Mouse (Mus musculus): ENCODE data around the gene Sh2d6. TPM values are rescaled to one million over a fixed set of nuclear protein-coding genes. Genes with fewer than 3 reads are reported as not detected.

Gene Sh2d6
- polyA plus RNA-seq, 1 experiment from 2014 or later, result 1.2 TPM

- no peaks in the 10 kb centered on the region for H3K9me3 ChIP-seq (ENCODE audit: control insufficient read depth, low read length)
- H3K4me3 ChIP-seq (ENCODE audit: low read depth, low read length), result no peak overlapping the region
- no peaks in the 10 kb centered on the region for H3K36me3 ChIP-seq (ENCODE audit: control insufficient read depth, insufficient read depth, low read length)
- no peak overlapping the region for H3K9ac ChIP-seq (replicated peaks; ENCODE audit: low read depth, low read length)
- no peaks in the 10 kb centered on the region for H3K4me1 ChIP-seq (ENCODE audit: control insufficient read depth, insufficient read depth, low read length)
- H3K27ac ChIP-seq (ENCODE audit: low read depth, low read length), result no peak overlapping the region
- H3K4me2 ChIP-seq (ENCODE audit: low read depth, low read length), result no peak overlapping the region
- H3K27me3 ChIP-seq (ENCODE audit: control insufficient read depth, insufficient read depth, low read length), result no peaks in the 10 kb centered on the region
- WGBS, result 57% methylated on average over 5 of the region's 5 CpGs
- ATAC-seq (ENCODE audit: low read depth), result no peak
Observed at GRCm38 (mm10) chr6:72498950-72499349, 22.6 kb downstream of the Sh2d6 start.

- Histone ChIP-seq H3K4me1 (ENCODE audit: control insufficient read depth, insufficient read depth, low read length) (no peaks in the 10 kb centered on the region), H3K27me3 (ENCODE audit: control insufficient read depth, insufficient read depth, low read length) (no peaks in the 10 kb centered on the region), H3K27ac (ENCODE audit: low read depth, low read length) (no peak overlapping the region), H3K4me2 (ENCODE audit: low read depth, low read length) (no peak overlapping the region), H3K36me3 (ENCODE audit: control insufficient read depth, insufficient read depth, low read length) (no peaks in the 10 kb centered on the region), H3K9ac (replicated peaks; ENCODE audit: low read depth, low read length) (no peak overlapping the region), H3K9me3 (ENCODE audit: control insufficient read depth, low read length) (no peaks in the 10 kb centered on the region), H3K4me3 (ENCODE audit: low read depth, low read length) (no peak overlapping the region)
- no peak for ATAC-seq (ENCODE audit: low read depth)
- WGBS, result 89% methylated on average over 6 of the region's 6 CpGs
Observed at GRCm38 (mm10) chr6:72492892-72493291, 28.6 kb downstream of the Sh2d6 start.

- no peak overlapping the region for H3K27ac ChIP-seq (ENCODE audit: low read depth, low read length)
Observed at GRCm38 (mm10) chr6:72491151-72491550, 30.4 kb downstream of the Sh2d6 start.

GRCm38 (mm10) chr6:72489534-72489933, 32.0 kb downstream of the Sh2d6 start:
- H3K4me3 ChIP-seq (ENCODE audit: low read depth, low read length), result no peak overlapping the region
- H3K36me3 ChIP-seq (ENCODE audit: control insufficient read depth, insufficient read depth, low read length), result no peaks in the 10 kb centered on the region
- no peaks in the 10 kb centered on the region for H3K27me3 ChIP-seq (ENCODE audit: control insufficient read depth, insufficient read depth, low read length)
- ATAC-seq (ENCODE audit: low read depth), result no peak
- H3K9ac ChIP-seq (replicated peaks; ENCODE audit: low read depth, low read length), result no peak overlapping the region
- H3K27ac ChIP-seq (ENCODE audit: low read depth, low read length), result no peak overlapping the region
- H3K4me1 ChIP-seq (ENCODE audit: control insufficient read depth, insufficient read depth, low read length), result no peaks in the 10 kb centered on the region
- H3K4me2 ChIP-seq (ENCODE audit: low read depth, low read length), result no peak overlapping the region
- no peaks in the 10 kb centered on the region for H3K9me3 ChIP-seq (ENCODE audit: control insufficient read depth, low read length)

More at GRCm38 (mm10) chr6:72491151-72491550, 30.4 kb downstream of the Sh2d6 start:
- Histone ChIP-seq H3K4me2 (ENCODE audit: low read depth, low read length) (no peak overlapping the region), H3K27me3 (ENCODE audit: control insufficient read depth, insufficient read depth, low read length) (no peaks in the 10 kb centered on the region), H3K4me3 (ENCODE audit: low read depth, low read length) (no peak overlapping the region), H3K4me1 (ENCODE audit: control insufficient read depth, insufficient read depth, low read length) (no peaks in the 10 kb centered on the region), H3K36me3 (ENCODE audit: control insufficient read depth, insufficient read depth, low read length) (no peaks in the 10 kb centered on the region), H3K9me3 (ENCODE audit: control insufficient read depth, low read length) (no peaks in the 10 kb centered on the region), H3K9ac (replicated peaks; ENCODE audit: low read depth, low read length) (no peak overlapping the region)
- WGBS, result 83% methylated on average over 3 of the region's 3 CpGs
- no peak for ATAC-seq (ENCODE audit: low read depth)

GRCm38 (mm10) chr6:72488850-72489249, 32.7 kb downstream of the Sh2d6 start:
- Histone ChIP-seq H3K27ac (ENCODE audit: low read depth, low read length) (no peak overlapping the region), H3K36me3 (ENCODE audit: control insufficient read depth, insufficient read depth, low read length) (no peaks in the 10 kb centered on the region), H3K4me2 (ENCODE audit: low read depth, low read length) (no peak overlapping the region), H3K4me1 (ENCODE audit: control insufficient read depth, insufficient read depth, low read length) (no peaks in the 10 kb centered on the region), H3K27me3 (ENCODE audit: control insufficient read depth, insufficient read depth, low read length) (no peaks in the 10 kb centered on the region), H3K4me3 (ENCODE audit: low read depth, low read length) (no peak overlapping the region), H3K9me3 (ENCODE audit: control insufficient read depth, low read length) (no peaks in the 10 kb centered on the region), H3K9ac (replicated peaks; ENCODE audit: low read depth, low read length) (no peak overlapping the region)
- WGBS, result 68% methylated on average over 3 of the region's 3 CpGs
- no peak for ATAC-seq (ENCODE audit: low read depth)

- Histone ChIP-seq H3K27me3 (ENCODE audit: control insufficient read depth, insufficient read depth, low read length) (no peaks in the 10 kb centered on the region), H3K36me3 (ENCODE audit: control insufficient read depth, insufficient read depth, low read length) (no peaks in the 10 kb centered on the region), H3K4me3 (ENCODE audit: low read depth, low read length) (no peak overlapping the region), H3K9ac (replicated peaks; ENCODE audit: low read depth, low read length) (no peak overlapping the region), H3K4me2 (ENCODE audit: low read depth, low read length) (no peak overlapping the region), H3K27ac (ENCODE audit: low read depth, low read length) (no peak overlapping the region), H3K9me3 (ENCODE audit: control insufficient read depth, low read length) (no peaks in the 10 kb centered on the region), H3K4me1 (ENCODE audit: control insufficient read depth, insufficient read depth, low read length) (no peaks in the 10 kb centered on the region)
- WGBS, result 70% methylated on average over 3 of the region's 3 CpGs
- no peak for ATAC-seq (ENCODE audit: low read depth)
Observed at GRCm38 (mm10) chr6:72487282-72487681, 34.2 kb downstream of the Sh2d6 start.

- H3K4me2 ChIP-seq (ENCODE audit: low read depth, low read length), result no peak overlapping the region
- no peak for ATAC-seq (ENCODE audit: low read depth)
- no peak overlapping the region for H3K9ac ChIP-seq (replicated peaks; ENCODE audit: low read depth, low read length)
- H3K27me3 ChIP-seq (ENCODE audit: control insufficient read depth, insufficient read depth, low read length), result no peaks in the 10 kb centered on the region
- no peak overlapping the region for H3K4me3 ChIP-seq (ENCODE audit: low read depth, low read length)
- WGBS, result 89% methylated on average over 6 of the region's 6 CpGs
- no peak overlapping the region for H3K27ac ChIP-seq (ENCODE audit: low read depth, low read length)
- no peaks in the 10 kb centered on the region for H3K36me3 ChIP-seq (ENCODE audit: control insufficient read depth, insufficient read depth, low read length)
- H3K9me3 ChIP-seq (ENCODE audit: control insufficient read depth, low read length), result no peaks in the 10 kb centered on the region
- H3K4me1 ChIP-seq (ENCODE audit: control insufficient read depth, insufficient read depth, low read length), result no peaks in the 10 kb centered on the region
Observed at GRCm38 (mm10) chr6:72486307-72486706, 35.2 kb downstream of the Sh2d6 start.

GRCm38 (mm10) chr6:72484887-72485286, 36.6 kb downstream of the Sh2d6 start:
- H3K4me1 ChIP-seq (ENCODE audit: control insufficient read depth, insufficient read depth, low read length), result no peaks in the 10 kb centered on the region
- ATAC-seq (ENCODE audit: low read depth), result no peak
- WGBS, result 89% methylated on average over 4 of the region's 4 CpGs
- H3K27me3 ChIP-seq (ENCODE audit: control insufficient read depth, insufficient read depth, low read length), result no peaks in the 10 kb centered on the region
- no peaks in the 10 kb centered on the region for H3K36me3 ChIP-seq (ENCODE audit: control insufficient read depth, insufficient read depth, low read length)
- H3K4me3 ChIP-seq (ENCODE audit: low read depth, low read length), result no peak overlapping the region
- H3K4me2 ChIP-seq (ENCODE audit: low read depth, low read length), result no peak overlapping the region
- H3K27ac ChIP-seq (ENCODE audit: low read depth, low read length), result no peak overlapping the region
- no peaks in the 10 kb centered on the region for H3K9me3 ChIP-seq (ENCODE audit: control insufficient read depth, low read length)
- no peak overlapping the region for H3K9ac ChIP-seq (replicated peaks; ENCODE audit: low read depth, low read length)

GRCm38 (mm10) chr6:72482156-72482555, 39.4 kb downstream of the Sh2d6 start:
- H3K9ac ChIP-seq (replicated peaks; ENCODE audit: low read depth, low read length), result no peak overlapping the region
- no peak for ATAC-seq (ENCODE audit: low read depth)
- 55% methylated on average over 2 of the region's 2 CpGs for WGBS
- H3K4me2 ChIP-seq (ENCODE audit: low read depth, low read length), result no peak overlapping the region
- H3K27me3 ChIP-seq (ENCODE audit: control insufficient read depth, insufficient read depth, low read length), result no peaks in the 10 kb centered on the region
- H3K27ac ChIP-seq (ENCODE audit: low read depth, low read length), result no peak overlapping the region
- H3K36me3 ChIP-seq (ENCODE audit: control insufficient read depth, insufficient read depth, low read length), result no peaks in the 10 kb centered on the region
- no peaks in the 10 kb centered on the region for H3K9me3 ChIP-seq (ENCODE audit: control insufficient read depth, low read length)
- H3K4me3 ChIP-seq (ENCODE audit: low read depth, low read length), result no peak overlapping the region
- no peaks in the 10 kb centered on the region for H3K4me1 ChIP-seq (ENCODE audit: control insufficient read depth, insufficient read depth, low read length)

GRCm38 (mm10) chr6:72480422-72480702, 41.1 kb downstream of the Sh2d6 start:
- 90% methylated on average over 2 of the region's 2 CpGs for WGBS
- H3K4me1 ChIP-seq (ENCODE audit: control insufficient read depth, insufficient read depth, low read length), result no peaks in the 10 kb centered on the region
- ATAC-seq (ENCODE audit: low read depth), result no peak
- H3K9me3 ChIP-seq (ENCODE audit: control insufficient read depth, low read length), result no peaks in the 10 kb centered on the region
- no peak overlapping the region for H3K4me3 ChIP-seq (ENCODE audit: low read depth, low read length)
- no peaks in the 10 kb centered on the region for H3K36me3 ChIP-seq (ENCODE audit: control insufficient read depth, insufficient read depth, low read length)
- H3K27me3 ChIP-seq (ENCODE audit: control insufficient read depth, insufficient read depth, low read length), result no peaks in the 10 kb centered on the region
- no peak overlapping the region for H3K9ac ChIP-seq (replicated peaks; ENCODE audit: low read depth, low read length)
- no peak overlapping the region for H3K27ac ChIP-seq (ENCODE audit: low read depth, low read length)
- H3K4me2 ChIP-seq (ENCODE audit: low read depth, low read length), result no peak overlapping the region
